24 mouse cellular contexts compared by ENCODE assay signal in the genomic region with DNA sequence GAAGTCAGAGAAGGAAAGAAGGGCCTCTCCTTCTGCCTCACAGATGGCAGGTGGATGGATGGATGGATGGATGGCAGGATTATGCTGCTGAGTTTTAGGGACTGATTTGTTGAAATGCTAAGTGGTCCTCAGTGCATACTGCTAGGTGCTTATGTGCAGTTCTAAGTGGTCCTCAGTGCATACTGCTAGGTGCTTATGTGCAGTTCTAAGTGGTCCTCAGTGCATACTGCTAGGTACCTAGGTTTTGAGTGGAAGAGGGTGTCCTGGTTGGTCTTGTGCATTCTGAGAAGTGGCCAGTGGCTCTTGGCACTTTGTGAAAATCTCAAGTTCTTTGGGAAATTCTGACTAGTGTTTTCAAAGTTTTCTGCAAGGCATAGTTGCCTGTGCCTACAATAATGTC. TPM values are rescaled to one million over a fixed set of nuclear protein-coding genes. Genes with fewer than 3 reads are reported as not detected.
A peak's percentile ranks its signal among the peaks of the same experiment; 100 is the strongest.
DNase-seq lines count a peak whose midpoint lies in the region; ATAC-seq and TF ChIP-seq lines count a peak whose summit lies in the region.
"Had no signal": no experiment of that assay in that cellular context is flagged by ENCODE, and none has a peak within 500 bp of the region (broad histone marks: within the 10 kb centered on the region; RNA-seq: fewer than 3 reads in every experiment).

No protein-coding gene starts in this region.

- intact Hi-C loops in heart, postnatal 36 days (cut with DNase I) = no loop called here

- H3K4me1 ChIP-seq in lung, adult 2 months (ENCODE audit: control insufficient read depth, insufficient read depth, low read length) = peaks cover 9% of the 10 kb centered on the region; the same call in 1 of the 2 replicates
- no peaks in the 10 kb centered on the region for H3K4me1 ChIP-seq in midbrain, embryonic 11.5 days (ENCODE audit: control insufficient read depth, insufficient read depth, low read length)
- no peaks in the 10 kb centered on the region; the same call in 1 of the 2 replicates for H3K4me1 ChIP-seq in midbrain, postnatal 0 days (ENCODE audit: insufficient read depth, low read length)
- peaks cover 8% of the 10 kb centered on the region; the same call in 1 of the 2 replicates for H3K4me1 ChIP-seq in lung, postnatal 0 days (ENCODE audit: insufficient read depth, low read depth, low read length)
- H3K4me1 ChIP-seq: forebrain, embryonic 12.5 days had no signal

- no peak overlapping the region for H3K27ac ChIP-seq in midbrain, embryonic 11.5 days (ENCODE audit: low read depth, low read length)
- no peak overlapping the region for H3K27ac ChIP-seq in midbrain, postnatal 0 days (ENCODE audit: low read depth, low read length)
- no peak overlapping the region for H3K27ac ChIP-seq in lung, postnatal 0 days (ENCODE audit: low read length)
- H3K27ac ChIP-seq: embryonic facial prominence, embryonic 13.5 days; embryonic facial prominence, embryonic 15.5 days; forebrain, embryonic 10.5 days; forebrain, embryonic 12.5 days had no signal

- no peak overlapping the region for H3K4me2 ChIP-seq in midbrain, embryonic 11.5 days
- H3K4me2 ChIP-seq in midbrain, postnatal 0 days (ENCODE audit: low read depth, low read length, poor library complexity, severe bottlenecking) = no peak overlapping the region
- H3K4me2 ChIP-seq in lung, postnatal 0 days (replicated peaks; ENCODE audit: low read depth, low read length) = no peak overlapping the region
- H3K4me2 ChIP-seq: embryonic facial prominence, embryonic 13.5 days; embryonic facial prominence, embryonic 15.5 days; forebrain, embryonic 12.5 days had no signal

- no peak overlapping the region for H3K9ac ChIP-seq in midbrain, embryonic 11.5 days (ENCODE audit: low read length)
- no peak overlapping the region for H3K9ac ChIP-seq in midbrain, postnatal 0 days (replicated peaks; ENCODE audit: low read length, poor library complexity, severe bottlenecking)
- no peak overlapping the region for H3K9ac ChIP-seq in lung, postnatal 0 days (replicated peaks; ENCODE audit: low read depth)
- H3K9ac ChIP-seq: embryonic facial prominence, embryonic 13.5 days; embryonic facial prominence, embryonic 15.5 days; forebrain, embryonic 12.5 days had no signal

- no peak for TF ChIP-seq POLR2A in lung, adult 2 months (IDR thresholded peaks at IDR 0.05; ENCODE audit: borderline replicate concordance, extremely low read depth, low read depth, low read length)

- H3K27me3 ChIP-seq in midbrain, embryonic 11.5 days (ENCODE audit: control insufficient read depth, insufficient read depth, low read length) = no peaks in the 10 kb centered on the region
- H3K27me3 ChIP-seq in midbrain, postnatal 0 days (ENCODE audit: insufficient read depth, low read length) = no peaks in the 10 kb centered on the region
- H3K27me3 ChIP-seq in lung, postnatal 0 days (replicated peaks; ENCODE audit: insufficient read depth, low read length) = no peaks in the 10 kb centered on the region
- H3K27me3 ChIP-seq: embryonic facial prominence, embryonic 13.5 days; embryonic facial prominence, embryonic 15.5 days; forebrain, embryonic 12.5 days had no signal

- peak; percentile 74; the same call in 1 of the 2 replicates for TF ChIP-seq EP300 in lung, postnatal 0 days (IDR thresholded peaks at IDR 0.05)

- DNase-seq in lung, adult 2 months = peak; percentile 17
- no peak for DNase-seq in lung, postnatal 14 days
- DNase-seq in midbrain, embryonic 11.5 days (ENCODE audit: low spot score, missing footprints) = peak; percentile 21
- DNase-seq in midbrain, postnatal 0 days (ENCODE audit: low spot score) = no peak
- peak; percentile 45 for DNase-seq in lung, postnatal 0 days (ENCODE audit: low spot score)
- peak; percentile 67 for DNase-seq in lung, postnatal 36 days
- no peak for DNase-seq in heart, postnatal 36 days
- no peak for DNase-seq in layer of hippocampus, adult 18-20 months (ENCODE audit: low spot score in 2 of 2)
- DNase-seq: adrenal gland, adult 2 months; adrenal gland, postnatal 10 days; adrenal gland, postnatal 25 days; cerebellum, adult 11 months; cerebellum, adult 18-20 months; cerebellum, adult 8-10 months; cerebellum, adult 9-11 months; cerebellum, postnatal 36 days; embryo, embryonic 11 days had no signal

- no peak overlapping the region for H3K4me3 ChIP-seq in lung, adult 2 months (replicated peaks; ENCODE audit: extremely low read depth, low read depth, low read length)
- no peak overlapping the region for H3K4me3 ChIP-seq in midbrain, embryonic 11.5 days (ENCODE audit: low read depth, low read length)
- no peak overlapping the region for H3K4me3 ChIP-seq in midbrain, postnatal 0 days (ENCODE audit: low read depth, low read length)
- H3K4me3 ChIP-seq in lung, postnatal 0 days (ENCODE audit: low read depth, low read length) = no peak overlapping the region
- H3K4me3 ChIP-seq: embryonic facial prominence, embryonic 13.5 days; embryonic facial prominence, embryonic 15.5 days; erythroblast, embryonic 14.5 days; forebrain, embryonic 10.5 days; forebrain, embryonic 12.5 days had no signal

- H3K36me3 ChIP-seq in midbrain, embryonic 11.5 days (ENCODE audit: control insufficient read depth, insufficient read depth, low read length) = no peaks in the 10 kb centered on the region
- no peaks in the 10 kb centered on the region for H3K36me3 ChIP-seq in midbrain, postnatal 0 days (ENCODE audit: insufficient read depth, low read length)
- H3K36me3 ChIP-seq in lung, postnatal 0 days (ENCODE audit: insufficient read depth, low read length) = no peaks in the 10 kb centered on the region
- H3K36me3 ChIP-seq: embryonic facial prominence, embryonic 15.5 days had no signal

- no peak for ATAC-seq in midbrain, embryonic 11.5 days (ENCODE audit: low FRiP score)
- no peak for ATAC-seq in midbrain, postnatal 0 days (ENCODE audit: low FRiP score)
- peak; percentile 94 for ATAC-seq in lung, postnatal 0 days
- ATAC-seq: forebrain, embryonic 14.5 days had no signal

- no peak for TF ChIP-seq CTCF in lung, adult 2 months (IDR thresholded peaks at IDR 0.05; ENCODE audit: insufficient read depth, low read length)
- no peak for TF ChIP-seq CTCF in midbrain, postnatal 0 days (IDR thresholded peaks at IDR 0.05)
- no peak for TF ChIP-seq CTCF in lung, postnatal 0 days (IDR thresholded peaks at IDR 0.05)

- no peaks in the 10 kb centered on the region for H3K9me3 ChIP-seq in midbrain, embryonic 11.5 days (ENCODE audit: control insufficient read depth, low read length)
- no peaks in the 10 kb centered on the region for H3K9me3 ChIP-seq in midbrain, postnatal 0 days (ENCODE audit: low read length)
- no peaks in the 10 kb centered on the region for H3K9me3 ChIP-seq in lung, postnatal 0 days (ENCODE audit: low read length)
- H3K9me3 ChIP-seq: embryonic facial prominence, embryonic 13.5 days; embryonic facial prominence, embryonic 15.5 days; forebrain, embryonic 10.5 days; forebrain, embryonic 12.5 days had no signal

RNA-seq across cellular contexts. Expression of a gene that starts 11.4 kb away (rescaled TPM):
- polyA plus RNA-seq in lung, adult 2 months (2012; rRNA removed) = 81.6 and 83.1 TPM in 2 replicates
- 97.1 and 100 TPM in 2 replicates for polyA plus RNA-seq in midbrain, embryonic 11.5 days (2014; fragmentation: Nextera tagmentation; extraction: Ambion mirVana)
- total RNA-seq in midbrain, postnatal 0 days (2014; rRNA removed) = 86.8 and 114 TPM in 2 replicates
- 75.3 and 81.8 TPM in 2 replicates for polyA plus RNA-seq in midbrain, postnatal 0 days (2015; fragmentation: Nextera tagmentation; extraction: Ambion mirVana)
- 74.3 and 77.4 TPM in 2 replicates for polyA plus RNA-seq in lung, postnatal 0 days (2015; fragmentation: Nextera tagmentation; extraction: Ambion mirVana)
- 10 to 100 TPM; 19.9 to 23.8 TPM for total RNA-seq in heart, postnatal 36 days (2021)
- 100 to 1,000 TPM; 122 to 129 TPM for total RNA-seq in layer of hippocampus, adult 18-20 months (2021)

RNA-seq across cellular contexts. Expression of a gene that starts 23.3 kb away (rescaled TPM):
- polyA plus RNA-seq in lung, adult 2 months (2012; rRNA removed) = 6.3 and 11.1 TPM in 2 replicates
- 0.41 and 0.49 TPM in 2 replicates for polyA plus RNA-seq in midbrain, embryonic 11.5 days (2014; fragmentation: Nextera tagmentation; extraction: Ambion mirVana)
- 2.9 and 5.1 TPM in 2 replicates for total RNA-seq in midbrain, postnatal 0 days (2014; rRNA removed)
- polyA plus RNA-seq in midbrain, postnatal 0 days (2015; fragmentation: Nextera tagmentation; extraction: Ambion mirVana) = 1.8 and 2.6 TPM in 2 replicates
- polyA plus RNA-seq in lung, postnatal 0 days (2015; fragmentation: Nextera tagmentation; extraction: Ambion mirVana) = 10.5 and 13.2 TPM in 2 replicates
- total RNA-seq in heart, postnatal 36 days (2021) = 1 to 10 TPM; 6.4 to 8.5 TPM
- total RNA-seq in layer of hippocampus, adult 18-20 months (2021) = 1 to 10 TPM; 3.8 to 4.1 TPM
- total RNA-seq: ES-E14 had no signal
- polyA plus RNA-seq: erythroblast, embryonic 14.5 days had no signal

Comparison
In these comparisons a context has a peak if more than half of its experiments do, and no peak if none do; other contexts are left out.
1. DNase-seq: peak in lung, adult 2 months (single experiment), midbrain, embryonic 11.5 days (single experiment), lung, postnatal 0 days (single experiment) and lung, postnatal 36 days (single experiment); none in lung, postnatal 14 days (single experiment), midbrain, postnatal 0 days (single experiment), heart, postnatal 36 days (0 of 2) and layer of hippocampus, adult 18-20 months (0 of 2).